Mouse (Mus musculus): ENCODE measurements at regions not wholly inside any gene's neighbourhood (a gene's known extent, or its start where the extent isn't known, plus 50 kb on each side); places are given as distances from the start of the nearest gene placed in this dataset.

DNA sequence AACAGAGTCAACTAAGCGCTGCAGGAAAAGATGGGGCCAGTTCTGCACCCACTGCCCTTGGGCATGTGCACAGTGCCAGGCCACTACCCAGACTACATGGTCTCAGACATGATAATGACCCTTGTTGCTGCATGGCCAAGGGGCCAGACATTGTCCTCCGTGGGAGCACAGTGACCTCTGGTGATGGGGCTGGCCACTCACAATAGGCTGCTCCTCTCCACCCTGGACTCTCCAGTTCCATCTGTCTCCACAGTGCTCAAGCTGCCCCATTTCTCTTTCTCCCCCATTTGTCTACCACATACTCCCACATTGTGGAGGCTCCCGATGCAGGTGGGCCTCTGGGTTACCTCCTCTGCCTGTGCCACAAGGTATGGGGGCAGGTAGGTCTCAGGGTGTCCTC lies 871.9 kb upstream of the 9430069I07Rik start:
- 0 out of 2 replicates have a peak, but pooled peaks have one; percentile 10 for TF ChIP-seq SMC3 (IDR thresholded peaks at IDR 0.05; ENCODE audit: low read depth, low read length)
- no peak for TF ChIP-seq MAZ (IDR thresholded peaks at IDR 0.05; ENCODE audit: low read depth, low read length)
- no peak for TF ChIP-seq ZKSCAN1 (IDR thresholded peaks at IDR 0.05; ENCODE audit: low read depth, low read length)
- TF ChIP-seq NELFE (IDR thresholded peaks at IDR 0.05; ENCODE audit: low read depth, low read length), result no peak
- H3K79me2 ChIP-seq (ENCODE audit: control insufficient read depth, insufficient read depth, low read length, poor library complexity), result no peaks in the 10 kb centered on the region
- no peak overlapping the region for H3K9ac ChIP-seq (ENCODE audit: control insufficient read depth, low read depth, low read length, poor library complexity, severe bottlenecking)
- no peak overlapping the region for H3K27ac ChIP-seq (ENCODE audit: control insufficient read depth, low read depth, low read length)
- peaks cover 3 to 6% of the 10 kb centered on the region in 2 experiments; a peak in 2 of 4 replicates for H3K27me3 ChIP-seq (ENCODE audit: control insufficient read depth in 1 of 2, insufficient read depth in 2 of 2, low read length in 2 of 2)
- no peaks in the 10 kb centered on the region for H3K9me3 ChIP-seq (replicated peaks; ENCODE audit: insufficient read depth, low read length)
- no peak for DNase-seq (ENCODE audit: low read depth, low spot score)
- H3K36me3 ChIP-seq (ENCODE audit: control insufficient read depth in 1 of 2, insufficient read depth in 2 of 2, low read length in 2 of 2), result no peaks in the 10 kb centered on the region
- no peak overlapping the region for H3K4me3 ChIP-seq (ENCODE audit: control insufficient read depth in 1 of 2, insufficient read depth in 1 of 2, low read depth in 2 of 2, low read length in 2 of 2)
- no peaks in the 10 kb centered on the region for H3K4me1 ChIP-seq (ENCODE audit: control insufficient read depth in 1 of 2, insufficient read depth in 2 of 2, low read length in 2 of 2)
